Mouse (Mus musculus) heart, postnatal 10 days (tissue): Measurements from ENCODE around the gene Olfr231. TPM values are rescaled to one million over a fixed set of nuclear protein-coding genes. Genes with fewer than 3 reads are reported as not detected.

Experiments used
- DNase-seq, 2 experiments: peaks; one replicate each; pipeline ENCODE4 v3.0.0; 2021
- intact Hi-C: fragments of 180-260 bp; cut with DNase I; formaldehyde crosslinking; loops from one replicate; pipeline ENCODE4 v1.15.1; 2025
- total RNA-seq, 2 experiments: library from RNA; stranded (reverse); gene quantifications; 2 replicates each; pipeline ENCODE4 v1.2.3; 2021

The Olfr231 gene
- total RNA-seq = not detected

GRCm38 (mm10) chr1:174121062-174121461, at the start of gene Olfr231:
Gene Olfr231 (minus strand): TSS chr1:174121162.
- intact Hi-C loops = no loop called here
- DNase-seq = no peak

GRCm38 (mm10) chr1:174169024-174169423, 48.1 kb upstream of the Olfr231 start:
- no peak for DNase-seq

GRCm38 (mm10) chr1:174159095-174159494, 38.1 kb upstream of the Olfr231 start:
- intact Hi-C loops = no loop called here
- no peak for DNase-seq

More at GRCm38 (mm10) chr1:174169024-174169423, 48.1 kb upstream of the Olfr231 start:
- intact Hi-C loops = no loop called here

- DNase-seq = no peak
- intact Hi-C loops = no loop called here
Measured at GRCm38 (mm10) chr1:174158512-174158911, 37.5 kb upstream of the Olfr231 start.

GRCm38 (mm10) chr1:174157622-174158021, 36.7 kb upstream of the Olfr231 start:
- intact Hi-C loops = no loop called here
- DNase-seq = no peak

GRCm38 (mm10) chr1:174155333-174155732, 34.4 kb upstream of the Olfr231 start, which contains the start of gene Olfr420:
Gene Olfr420 (plus strand): TSS chr1:174155633.
- intact Hi-C loops = no loop called here

GRCm38 (mm10) chr1:174149289-174149688, 28.3 kb upstream of the Olfr231 start:
- intact Hi-C loops = no loop called here
- no peak for DNase-seq

More at GRCm38 (mm10) chr1:174155333-174155732, 34.4 kb upstream of the Olfr231 start, which contains the start of gene Olfr420:
- no peak for DNase-seq

GRCm38 (mm10) chr1:174146696-174147095, 25.7 kb upstream of the Olfr231 start:
- no peak for DNase-seq
- intact Hi-C loops = no loop called here

GRCm38 (mm10) chr1:174141384-174141783, 20.4 kb upstream of the Olfr231 start:
- intact Hi-C loops = no loop called here
- no peak for DNase-seq

- no peak for DNase-seq
- intact Hi-C loops = no loop called here
Measured at GRCm38 (mm10) chr1:174131999-174132398, 11.0 kb upstream of the Olfr231 start.

GRCm38 (mm10) chr1:174131217-174131616, 10.3 kb upstream of the Olfr231 start, which contains the start of gene Olfr424:
Gene Olfr424 (plus strand): TSS chr1:174131517.
- no peak for DNase-seq
- intact Hi-C loops = no loop called here

- intact Hi-C loops = loop anchor here (1.0 to 10.0 kb wide), 2 partner anchors 249 to 647 kb away; no protein-coding TSS in a partner anchor
- no peak for DNase-seq
Measured at GRCm38 (mm10) chr1:174103735-174104134, 17.2 kb downstream of the Olfr231 start.

GRCm38 (mm10) chr1:174096591-174096990, 24.4 kb downstream of the Olfr231 start, which contains the start of gene Olfr427:
Gene Olfr427 (plus strand): TSS chr1:174096891.
- no peak for DNase-seq
- intact Hi-C loops = no loop called here

GRCm38 (mm10) chr1:174084031-174084430, 36.9 kb downstream of the Olfr231 start, which contains the start of gene Olfr429:
Gene Olfr429 (plus strand): TSS chr1:174084331.
- intact Hi-C loops = no loop called here
- no peak for DNase-seq

GRCm38 (mm10) chr1:174066305-174066704, 54.7 kb downstream of the Olfr231 start, which contains the start of gene Olfr430:
Gene Olfr430 (plus strand): TSS chr1:174066605.
- intact Hi-C loops = no loop called here
- no peak for DNase-seq

Other genes starting within 250 kb of the Olfr231 start
- gene Ifi211, start 208.1 kb downstream of the Olfr231 start, total RNA-seq = 1 to 10 TPM in 1 of 2 experiments, under 1 TPM in 1; 0.47 to 1.0 TPM
- gene Mndal, start 178.7 kb downstream of the Olfr231 start, total RNA-seq = 10 to 100 TPM; 12.0 to 14.8 TPM
- gene Ifi203, start 178.5 kb downstream of the Olfr231 start, total RNA-seq = 10 to 100 TPM; 10.7 to 12.3 TPM
- not detected for gene Ifi202b, start 138.4 kb downstream of the Olfr231 start, total RNA-seq
- gene Ifi205, start 89.4 kb downstream of the Olfr231 start, total RNA-seq = under 1 TPM; 0.45 to 0.69 TPM
- not detected for gene Olfr433, start 80.5 kb downstream of the Olfr231 start, total RNA-seq
- not detected for gene Olfr432, start 72.0 kb downstream of the Olfr231 start, total RNA-seq
- not detected for gene Olfr430, start 54.6 kb downstream of the Olfr231 start, total RNA-seq
- not detected for gene Olfr429, start 36.8 kb downstream of the Olfr231 start, total RNA-seq
- not detected for gene Olfr427, start 24.3 kb downstream of the Olfr231 start, total RNA-seq
- gene Olfr424, start 10.4 kb upstream of the Olfr231 start, total RNA-seq = not detected
- gene Olfr420, start 34.5 kb upstream of the Olfr231 start, total RNA-seq = not detected
- gene Spta1, start 51.6 kb upstream of the Olfr231 start, total RNA-seq = 10 to 100 TPM in 1 of 2 experiments, 1 to 10 TPM in 1; 9.6 to 10.3 TPM
- gene Olfr419, start 130.9 kb upstream of the Olfr231 start, total RNA-seq = not detected
- gene Mptx1, start 209.4 kb upstream of the Olfr231 start, total RNA-seq = not detected
- not detected for gene Olfr417, start 244.0 kb upstream of the Olfr231 start, total RNA-seq